Mouse (Mus musculus): Measurements from ENCODE around the gene Gm44503. TPM values are rescaled to one million over a fixed set of nuclear protein-coding genes. Genes with fewer than 3 reads are reported as not detected.

Gm44503 gene
- polyA plus RNA-seq, 2 experiments, result not detected

- WGBS (ENCODE audit: insufficient replicate concordance), result under 1% methylated on average over 88 of the region's 88 CpGs
- Histone ChIP-seq H3K27me3 (ENCODE audit: control insufficient read depth, insufficient read depth, low read length) (no peaks in the 10 kb centered on the region), H3K9ac (replicated peaks) (peak within 1 kb of the TSS; percentile 77), H3K4me2 (ENCODE audit: low read depth) (peak within 1 kb of the TSS; percentile 96), H3K36me3 (replicated peaks; ENCODE audit: control insufficient read depth, insufficient read depth, low read depth) (no peaks in the 10 kb centered on the region), H3K27ac (peak within 1 kb of the TSS; percentile 17), H3K4me1 (replicated peaks; ENCODE audit: control insufficient read depth in 2 of 2, insufficient read depth in 2 of 2, low read length in 1 of 2) (peaks cover 5 to 10% of the 10 kb centered on the region in 2 experiments), H3K4me3 (ENCODE audit: insufficient read depth in 1 of 2, low read depth in 2 of 2, low read length in 2 of 2) (peak within 1 kb of the TSS; percentile 76), H3K9me3 (ENCODE audit: control insufficient read depth, low read length) (no peaks in the 10 kb centered on the region)
- TF ChIP-seq CTCF (IDR thresholded peaks at IDR 0.05; ENCODE audit: low read depth) (peak; percentile 48), EP300 (IDR thresholded peaks at IDR 0.05; ENCODE audit: low read depth) (no peak)
- ATAC-seq (ENCODE audit: insufficient read depth) (peak; percentile 99), DNase-seq (ENCODE audit: low read depth in 3 of 3, low spot score in 3 of 3) (peak; percentile 92 to 93 (median 93))
These were observed 26.9 kb downstream of the Gm44503 start, which contains the start of the genes Ccpg1os and Ccpg1 for GRCm38 (mm10) chr9:72985250-72986220. Ccpg1os (minus strand) TSS chr9:72985382. Ccpg1 (plus strand) TSS chr9:72985429.

DNA sequence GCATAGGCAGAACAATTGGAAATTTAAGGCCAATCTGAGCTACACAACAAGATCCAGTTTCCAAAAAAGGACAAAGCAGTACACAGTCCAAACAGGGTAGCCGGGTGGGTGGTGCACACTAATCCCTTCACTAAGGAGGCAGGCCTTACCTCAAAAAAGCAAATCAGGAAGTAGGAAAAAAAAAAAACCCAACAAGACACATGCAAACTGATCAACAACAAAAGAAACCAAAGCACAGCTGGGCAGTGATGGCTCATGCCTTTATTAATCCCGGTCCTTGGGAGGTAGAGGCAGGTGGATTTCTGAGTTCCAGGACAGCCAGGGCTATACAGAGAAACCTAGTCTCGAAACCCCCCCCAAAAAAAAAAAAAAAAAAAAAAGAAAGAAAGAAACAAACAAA, 29.1 kb downstream of the Gm44503 start:
- no peak overlapping the region for H3K27ac ChIP-seq
- no peak for TF ChIP-seq CTCF (IDR thresholded peaks at IDR 0.05; ENCODE audit: low read depth)
- no peak for TF ChIP-seq EP300 (IDR thresholded peaks at IDR 0.05; ENCODE audit: low read depth)
- 54% methylated on average over 3 of the region's 3 CpGs for WGBS (ENCODE audit: insufficient replicate concordance)
- H3K4me1 ChIP-seq (replicated peaks; ENCODE audit: control insufficient read depth in 2 of 2, insufficient read depth in 2 of 2, low read length in 1 of 2), result peaks cover 5 to 10% of the 10 kb centered on the region in 2 experiments
- DNase-seq (ENCODE audit: low read depth in 3 of 3, low spot score in 3 of 3), result no peak
- no peak overlapping the region for H3K9ac ChIP-seq (replicated peaks)
- no peaks in the 10 kb centered on the region for H3K9me3 ChIP-seq (ENCODE audit: control insufficient read depth, low read length)
- no peaks in the 10 kb centered on the region for H3K27me3 ChIP-seq (ENCODE audit: control insufficient read depth, insufficient read depth, low read length)
- no peak overlapping the region for H3K4me2 ChIP-seq (ENCODE audit: low read depth)
- no peaks in the 10 kb centered on the region for H3K36me3 ChIP-seq (replicated peaks; ENCODE audit: control insufficient read depth, insufficient read depth, low read depth)
- no peak overlapping the region for H3K4me3 ChIP-seq (ENCODE audit: insufficient read depth in 1 of 2, low read depth in 2 of 2, low read length in 2 of 2)
- no peak for ATAC-seq (ENCODE audit: insufficient read depth)

DNA sequence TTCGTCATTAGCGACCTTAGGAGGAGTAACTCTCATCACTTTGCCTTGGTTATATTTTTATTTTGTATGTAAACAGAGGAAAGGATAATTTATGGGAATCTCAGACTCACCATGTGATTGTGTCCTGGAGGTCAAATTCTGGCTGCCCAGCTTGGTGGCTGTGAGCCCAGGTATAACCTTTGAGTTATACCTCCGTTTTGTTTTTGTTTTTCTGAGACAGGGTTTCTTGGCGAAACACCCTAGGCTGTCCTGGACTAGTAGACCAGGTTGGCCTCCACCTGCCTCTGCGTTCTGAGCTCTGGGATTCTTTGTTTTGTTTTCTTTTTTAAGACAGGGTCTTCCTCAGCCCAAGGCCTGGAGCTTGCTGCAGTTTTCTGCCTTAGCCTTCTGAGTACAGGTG, 30.1 kb downstream of the Gm44503 start:
- no peak for DNase-seq (ENCODE audit: low read depth in 3 of 3, low spot score in 3 of 3)
- TF ChIP-seq CTCF (IDR thresholded peaks at IDR 0.05; ENCODE audit: low read depth), result no peak
- no peak for TF ChIP-seq EP300 (IDR thresholded peaks at IDR 0.05; ENCODE audit: low read depth)
- no peaks in the 10 kb centered on the region for H3K36me3 ChIP-seq (replicated peaks; ENCODE audit: control insufficient read depth, insufficient read depth, low read depth)
- H3K4me2 ChIP-seq (ENCODE audit: low read depth), result no peak overlapping the region
- no peaks in the 10 kb centered on the region for H3K9me3 ChIP-seq (ENCODE audit: control insufficient read depth, low read length)
- H3K27ac ChIP-seq, result no peak overlapping the region
- WGBS (ENCODE audit: insufficient replicate concordance), result 64% methylated on average over 5 of the region's 5 CpGs
- ATAC-seq (ENCODE audit: insufficient read depth), result no peak
- H3K9ac ChIP-seq (replicated peaks), result no peak overlapping the region
- H3K4me1 ChIP-seq (replicated peaks; ENCODE audit: control insufficient read depth in 2 of 2, insufficient read depth in 2 of 2, low read length in 1 of 2), result peaks cover 5 to 10% of the 10 kb centered on the region in 2 experiments
- H3K27me3 ChIP-seq (ENCODE audit: control insufficient read depth, insufficient read depth, low read length), result no peaks in the 10 kb centered on the region
- no peak overlapping the region for H3K4me3 ChIP-seq (ENCODE audit: insufficient read depth in 1 of 2, low read depth in 2 of 2, low read length in 2 of 2)

- WGBS (ENCODE audit: insufficient replicate concordance), result 84% methylated on average over 2 of the region's 2 CpGs
- DNase-seq (ENCODE audit: low read depth in 3 of 3, low spot score in 3 of 3), result no peak
- TF ChIP-seq EP300 (IDR thresholded peaks at IDR 0.05; ENCODE audit: low read depth), result no peak
- no peak for TF ChIP-seq CTCF (IDR thresholded peaks at IDR 0.05; ENCODE audit: low read depth)
- Histone ChIP-seq H3K4me3 (ENCODE audit: insufficient read depth in 1 of 2, low read depth in 2 of 2, low read length in 2 of 2) (no peak overlapping the region), H3K27me3 (ENCODE audit: control insufficient read depth, insufficient read depth, low read length) (no peaks in the 10 kb centered on the region), H3K27ac (no peak overlapping the region), H3K9me3 (ENCODE audit: control insufficient read depth, low read length) (no peaks in the 10 kb centered on the region), H3K9ac (replicated peaks) (no peak overlapping the region), H3K4me2 (ENCODE audit: low read depth) (no peak overlapping the region), H3K4me1 (replicated peaks; ENCODE audit: control insufficient read depth in 2 of 2, insufficient read depth in 2 of 2, low read length in 1 of 2) (peaks cover 0 to 2% of the 10 kb centered on the region in 2 experiments; a peak in 1 of 4 replicates), H3K36me3 (replicated peaks; ENCODE audit: control insufficient read depth, insufficient read depth, low read depth) (no peaks in the 10 kb centered on the region)
- no peak for ATAC-seq (ENCODE audit: insufficient read depth)
These were observed 32.8 kb downstream of the Gm44503 start for GRCm38 (mm10) chr9:72991420-72991819.

DNA sequence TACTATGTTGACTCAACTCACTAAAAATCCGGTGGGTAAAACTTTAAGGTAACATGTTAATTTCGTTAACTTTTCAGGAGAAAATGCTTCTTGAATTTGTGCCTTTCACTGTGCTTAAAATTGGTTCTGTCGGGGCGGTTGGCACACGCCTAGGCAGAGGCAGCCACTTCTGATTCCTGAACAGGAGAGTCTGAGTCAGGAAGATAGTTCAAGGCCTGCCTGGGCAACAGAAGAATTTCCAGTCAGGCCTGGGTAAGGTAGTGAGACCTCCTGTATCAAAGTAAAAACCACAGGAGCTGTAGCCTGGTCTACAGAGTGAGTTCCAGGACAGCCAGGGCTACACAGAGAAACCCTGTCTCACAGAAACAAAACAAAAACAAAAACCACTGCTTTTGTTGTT, 33.9 kb downstream of the Gm44503 start:
- DNase-seq (ENCODE audit: low read depth in 3 of 3, low spot score in 3 of 3), result no peak
- ATAC-seq (ENCODE audit: insufficient read depth), result no peak
- Histone ChIP-seq H3K36me3 (replicated peaks; ENCODE audit: control insufficient read depth, insufficient read depth, low read depth) (no peaks in the 10 kb centered on the region), H3K9ac (replicated peaks) (no peak overlapping the region), H3K4me3 (ENCODE audit: insufficient read depth in 1 of 2, low read depth in 2 of 2, low read length in 2 of 2) (no peak overlapping the region), H3K27me3 (ENCODE audit: control insufficient read depth, insufficient read depth, low read length) (no peaks in the 10 kb centered on the region), H3K9me3 (ENCODE audit: control insufficient read depth, low read length) (no peaks in the 10 kb centered on the region), H3K4me1 (replicated peaks; ENCODE audit: control insufficient read depth in 2 of 2, insufficient read depth in 2 of 2, low read length in 1 of 2) (0 out of 4 replicates have a peak, but pooled peaks cover 0 to 2% of the 10 kb centered on the region in 2 experiments), H3K27ac (no peak overlapping the region), H3K4me2 (ENCODE audit: low read depth) (no peak overlapping the region)
- WGBS (ENCODE audit: insufficient replicate concordance), result 75% methylated on average over 5 of the region's 5 CpGs
- no peak for TF ChIP-seq EP300 (IDR thresholded peaks at IDR 0.05; ENCODE audit: low read depth)
- TF ChIP-seq CTCF (IDR thresholded peaks at IDR 0.05; ENCODE audit: low read depth), result no peak

Data from liver, embryonic 14.5 days (tissue).